Mouse (Mus musculus) spleen, adult 2 months (tissue): Measurements from ENCODE around the gene Vash1.

ENCODE experiments used
- CTCF ChIP-seq: fragments of 200-500 bp; IDR thresholded peaks from 2 replicates; pipeline ENCODE4 v1.5.1; 2011; ENCODE audit warnings: mild to moderate bottlenecking, inconsistent platforms; ENCODE audit not compliant: insufficient read depth, insufficient read length, insufficient replicate concordance; ENCODE audit errors: extremely low read depth
- POLR2A ChIP-seq: fragments of 200-500 bp; IDR thresholded peaks from 2 replicates; pipeline ENCODE4 v1.6.1; 2011; ENCODE audit warnings: low read depth, low read length, inconsistent platforms

DNA sequence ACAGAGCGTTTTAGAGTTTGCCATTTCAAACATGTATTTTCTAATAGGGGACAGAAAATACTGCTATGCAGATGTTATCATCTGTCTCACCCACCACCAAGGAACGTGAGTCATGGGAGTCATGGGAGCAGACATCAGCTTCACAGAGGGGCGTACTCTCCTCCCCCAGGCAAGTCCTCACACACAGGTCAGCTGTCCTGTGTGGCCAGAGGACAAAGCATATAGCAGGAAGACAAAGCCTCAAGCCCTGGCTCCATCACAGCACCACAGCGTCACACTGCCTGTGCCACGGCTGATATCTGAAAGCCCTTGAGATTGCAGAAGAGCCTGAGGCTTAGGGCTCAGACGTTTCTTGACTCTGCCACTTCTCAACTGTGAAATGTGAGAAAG lies 49.7 kb upstream of the Vash1 start:
- TF ChIP-seq CTCF (no peak), POLR2A (no peak)
